Mouse (Mus musculus) splenic B cell, adult 2 months (primary cell): ENCODE results near the gene Camk2b.
"Not testable (repeated sequence)": the region's sequence is repeated elsewhere in the genome, so short reads cannot be mapped to it uniquely, and the experiment has no call there.

Source experiments
- DNase-seq: peaks from one replicate; pipeline ENCODE4 v3.0.0-alpha.2; 2011; ENCODE audit warnings: low read depth, low spot score
- H3K27me3 ChIP-seq: 2 replicates; pipeline ENCODE4 v1.6.1; 2012; ENCODE audit warnings: mild to moderate bottlenecking, low read length, moderate library complexity, mixed read lengths; ENCODE audit not compliant: control insufficient read depth, poor library complexity, insufficient read depth, severe bottlenecking
- H3K36me3 ChIP-seq: 2 replicates; pipeline ENCODE4 v1.6.1; 2012; ENCODE audit warnings: mild to moderate bottlenecking, low read length, moderate library complexity, mixed read lengths; ENCODE audit not compliant: control insufficient read depth, poor library complexity, insufficient read depth, severe bottlenecking

Gene Camk2b

DNA sequence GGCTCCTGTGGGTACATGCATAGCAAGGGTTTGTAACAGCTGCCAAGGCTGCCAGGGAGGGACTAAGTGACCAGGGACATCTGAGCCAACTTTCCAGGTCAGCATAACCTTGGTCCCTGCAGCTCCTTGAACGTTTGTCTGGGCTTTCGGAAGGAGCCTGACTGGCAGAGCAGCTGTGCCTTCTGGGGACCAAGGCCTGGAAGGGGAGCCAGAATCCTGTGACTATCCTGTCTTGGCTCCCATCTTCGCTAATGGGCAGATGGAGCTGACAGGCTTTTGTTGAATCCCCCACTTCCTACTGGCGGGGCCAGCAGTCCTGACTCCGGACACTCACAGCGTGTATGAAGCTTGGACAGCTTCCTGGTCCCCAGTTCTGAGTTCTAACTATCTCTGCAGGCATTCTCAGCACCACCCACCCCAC is 51.1 kb downstream of the Camk2b start:
- Histone ChIP-seq H3K27me3 (0 out of 2 replicates have a peak, but pooled peaks cover 2% of the 10 kb centered on the region), H3K36me3 (peaks cover 4% of the 10 kb centered on the region)
- DNase-seq: no peak

GRCm38 (mm10) chr11:6013359-6013758 is 52.8 kb downstream of the Camk2b start:
- peaks cover 7% of the 10 kb centered on the region for H3K36me3 ChIP-seq
- peak; percentile 38 for DNase-seq

DNA sequence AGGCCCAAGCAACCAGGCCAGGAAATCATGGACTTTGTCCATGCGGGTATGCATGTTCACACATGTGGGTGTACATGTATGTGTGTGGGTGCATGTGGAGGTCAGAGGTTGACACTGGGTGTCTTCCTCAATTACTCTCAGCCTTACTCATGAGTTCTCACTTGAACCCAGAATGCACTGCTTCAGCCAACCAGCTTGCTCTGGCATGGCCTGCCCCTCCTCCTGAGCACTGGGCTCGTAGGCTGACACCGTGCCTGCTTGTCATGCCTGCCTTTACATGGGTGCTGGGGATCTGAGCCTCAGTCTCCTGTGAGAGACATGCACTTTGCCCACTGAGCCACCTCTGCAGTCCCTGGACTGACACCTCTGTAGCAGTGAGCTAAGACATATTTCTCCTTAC is 54.3 kb downstream of the Camk2b start:
- peaks cover 7% of the 10 kb centered on the region for H3K36me3 ChIP-seq
- peak; percentile 35 for DNase-seq
- H3K27me3 ChIP-seq: 0 out of 2 replicates have a peak, but pooled peaks cover 2% of the 10 kb centered on the region

More at GRCm38 (mm10) chr11:6013359-6013758, 52.8 kb downstream of the Camk2b start:
- H3K27me3 ChIP-seq: 0 out of 2 replicates have a peak, but pooled peaks cover 2% of the 10 kb centered on the region

DNA sequence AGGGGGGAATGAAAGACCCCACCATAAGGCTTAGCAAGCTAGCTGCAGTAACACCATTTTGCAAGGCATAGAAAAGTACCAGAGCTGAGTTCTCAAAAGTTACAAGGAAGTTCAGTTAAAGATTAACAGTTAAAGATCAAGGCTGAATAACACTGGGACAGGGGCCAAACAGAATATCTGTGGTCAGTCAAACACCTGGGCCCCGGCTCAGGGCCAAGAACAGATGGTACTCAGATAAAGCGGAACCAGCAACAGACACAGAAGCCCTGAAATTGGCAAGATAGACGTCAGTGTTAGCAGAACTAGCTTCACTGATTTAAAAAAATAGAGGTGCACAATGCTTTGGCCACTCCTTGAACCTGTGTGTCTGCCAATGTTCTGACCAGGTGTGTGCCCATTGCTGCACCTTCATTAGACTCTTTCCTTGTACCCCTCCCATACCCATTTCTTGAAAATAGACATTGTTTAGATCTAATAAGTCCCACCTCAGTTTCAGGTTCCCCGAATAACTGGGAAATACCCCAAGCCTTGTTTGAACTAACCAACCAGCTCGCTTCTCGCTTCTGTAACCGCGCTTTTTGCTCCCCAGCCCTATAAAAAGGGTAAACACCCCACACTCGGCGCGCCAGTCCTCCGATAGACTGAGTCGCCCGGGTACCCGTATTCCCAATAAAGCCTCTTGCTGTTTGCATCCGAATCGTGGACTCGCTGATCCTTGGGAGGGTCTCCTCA is 55.2 kb downstream of the Camk2b start:
- not testable (repeated sequence) for DNase-seq, H3K36me3 ChIP-seq, H3K27me3 ChIP-seq

DNA sequence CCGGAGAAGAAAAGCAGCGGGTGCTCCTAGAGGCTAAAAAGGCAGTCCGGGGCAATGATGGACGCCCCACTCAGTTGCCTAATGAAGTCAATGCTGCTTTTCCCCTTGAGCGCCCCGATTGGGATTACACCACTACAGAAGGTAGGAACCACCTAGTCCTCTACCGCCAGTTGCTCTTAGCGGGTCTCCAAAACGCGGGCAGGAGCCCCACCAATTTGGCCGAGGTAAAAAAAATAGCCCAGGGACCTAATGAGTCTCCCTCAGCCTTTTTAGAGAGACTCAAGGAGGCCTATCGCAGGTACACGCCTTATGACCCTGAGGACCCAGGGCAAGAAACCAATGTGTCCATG is 58.4 kb downstream of the Camk2b start:
- DNase-seq, H3K36me3 ChIP-seq, H3K27me3 ChIP-seq: not testable (repeated sequence)

GRCm38 (mm10) chr11:6007010-6007778 is 59.0 kb downstream of the Camk2b start:
- not testable (repeated sequence) for H3K27me3 ChIP-seq, H3K36me3 ChIP-seq, DNase-seq

DNA sequence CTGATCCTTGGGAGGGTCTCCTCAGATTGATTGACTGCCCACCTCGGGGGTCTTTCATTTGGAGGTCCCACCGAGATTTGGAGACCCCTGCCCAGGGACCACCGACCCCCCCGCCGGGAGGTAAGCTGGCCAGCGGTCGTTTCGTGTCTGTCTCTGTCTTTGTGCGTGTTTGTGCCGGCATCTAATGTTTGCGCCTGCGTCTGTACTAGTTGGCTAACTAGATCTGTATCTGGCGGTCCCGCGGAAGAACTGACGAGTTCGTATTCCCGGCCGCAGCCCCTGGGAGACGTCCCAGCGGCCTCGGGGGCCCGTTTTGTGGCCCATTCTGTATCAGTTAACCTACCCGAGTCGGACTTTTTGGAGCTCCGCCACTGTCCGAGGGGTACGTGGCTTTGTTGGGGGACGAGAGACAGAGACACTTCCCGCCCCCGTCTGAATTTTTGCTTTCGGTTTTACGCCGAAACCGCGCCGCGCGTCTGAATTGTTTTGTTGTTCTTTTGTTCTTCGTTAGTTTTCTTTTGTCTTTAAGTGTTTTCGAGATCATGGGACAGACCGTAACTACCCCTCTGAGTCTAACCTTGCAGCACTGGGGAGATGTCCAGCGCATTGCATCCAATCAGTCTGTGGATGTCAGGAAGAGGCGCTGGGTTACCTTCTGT is 59.7 kb downstream of the Camk2b start:
- H3K27me3 ChIP-seq, DNase-seq, H3K36me3 ChIP-seq: not testable (repeated sequence)

GRCm38 (mm10) chr11:6005374-6006043 is 60.7 kb downstream of the Camk2b start:
- not testable (repeated sequence) for H3K27me3 ChIP-seq, H3K36me3 ChIP-seq
- peak; percentile 35 for DNase-seq

- Histone ChIP-seq H3K36me3 (no peaks in the 10 kb centered on the region), H3K27me3 (no peaks in the 10 kb centered on the region)
- no peak for DNase-seq
These were observed 63.0 kb downstream of the Camk2b start for GRCm38 (mm10) chr11:6003046-6003639.

DNA sequence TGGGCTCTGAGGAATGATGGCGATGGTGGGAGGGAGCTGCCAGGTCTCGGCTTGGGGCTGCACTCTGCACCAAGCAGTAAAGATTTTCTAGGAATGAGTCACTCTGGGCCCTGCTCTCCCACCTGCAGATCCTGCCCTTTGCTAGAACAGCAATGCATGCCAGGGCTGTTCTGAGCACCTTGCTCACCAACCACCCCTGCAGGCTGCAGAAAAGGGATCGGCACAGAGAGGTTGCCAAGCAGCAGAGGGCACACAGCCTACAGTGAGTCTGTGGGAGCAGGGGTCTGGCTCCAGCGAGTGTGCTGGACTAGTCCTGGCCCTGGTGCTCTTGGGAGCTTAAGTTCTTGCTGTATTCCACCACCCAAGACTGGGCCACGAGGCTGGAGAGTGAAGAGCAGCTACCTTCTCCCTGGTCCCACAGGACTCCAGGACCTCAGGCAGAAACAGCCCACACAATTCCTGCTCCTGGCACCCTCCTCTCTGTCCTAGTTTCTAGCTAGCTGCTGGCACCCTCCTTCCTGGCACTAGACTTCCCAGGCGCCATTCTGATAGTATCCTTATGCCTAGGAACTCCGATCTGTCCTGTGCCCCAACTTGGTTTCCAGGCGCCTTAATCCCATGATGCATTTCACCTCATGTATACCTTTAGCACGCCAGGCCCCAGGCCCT is 64.0 kb downstream of the Camk2b start:
- Histone ChIP-seq H3K36me3 (no peaks in the 10 kb centered on the region), H3K27me3 (no peaks in the 10 kb centered on the region)
- no peak for DNase-seq

DNA sequence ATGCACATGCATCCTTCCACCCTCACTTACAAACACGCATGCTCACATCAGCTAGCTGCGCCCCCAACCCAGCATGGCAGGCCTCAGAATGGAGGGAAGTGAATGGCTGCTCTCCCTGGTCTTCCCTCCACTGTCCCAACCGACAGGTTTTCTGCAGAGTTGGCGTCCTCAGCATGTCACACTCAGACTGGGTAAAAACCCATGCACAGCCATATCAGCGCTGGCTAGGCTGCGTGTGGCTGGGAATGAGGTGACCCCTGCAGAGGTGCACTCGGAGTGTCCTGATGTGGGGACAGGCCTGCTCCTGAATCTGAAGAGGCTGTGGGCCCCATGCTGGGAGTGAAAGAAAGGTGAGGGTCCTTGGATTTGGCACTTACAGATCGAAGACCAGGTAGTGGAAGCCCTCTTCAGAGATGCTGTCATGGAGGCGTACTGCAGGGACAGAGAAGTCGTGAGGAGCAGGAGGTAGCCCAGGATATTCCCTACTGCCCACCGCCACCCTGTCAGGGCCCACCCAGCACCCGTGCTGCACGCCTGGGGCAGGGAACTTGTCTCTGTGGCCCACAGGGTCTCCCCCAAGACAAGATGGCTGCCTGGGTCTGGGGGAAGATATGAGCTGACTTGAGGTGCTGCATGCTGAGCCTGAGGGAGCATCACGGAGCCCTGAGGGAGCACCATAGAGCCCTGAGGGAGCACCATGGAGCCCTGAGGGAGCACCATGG is 65.0 kb downstream of the Camk2b start:
- H3K27me3 ChIP-seq: no peaks in the 10 kb centered on the region
- no peaks in the 10 kb centered on the region for H3K36me3 ChIP-seq
- DNase-seq: no peak

GRCm38 (mm10) chr11:5999832-6000771 is 66.1 kb downstream of the Camk2b start:
- Histone ChIP-seq H3K27me3 (no peaks in the 10 kb centered on the region), H3K36me3 (no peaks in the 10 kb centered on the region)
- DNase-seq: peak; percentile 70

DNA sequence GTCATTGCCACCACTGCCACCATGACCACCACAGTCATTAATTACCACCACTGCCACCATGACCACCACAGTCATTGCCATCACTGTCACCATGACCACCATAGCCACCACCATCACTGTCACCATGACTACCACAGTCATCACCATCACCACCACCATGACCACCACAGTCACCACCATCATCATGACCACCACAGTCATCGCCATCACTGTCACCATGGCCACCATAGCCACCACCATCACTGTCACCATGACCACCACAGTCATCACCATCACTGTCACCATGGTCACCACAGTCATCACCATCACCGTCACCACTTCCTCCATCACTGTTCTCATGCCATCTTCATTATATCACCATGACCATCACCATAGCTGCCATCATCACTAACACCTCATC is 67.7 kb downstream of the Camk2b start:
- peak; percentile 33 for DNase-seq
- no peaks in the 10 kb centered on the region for H3K36me3 ChIP-seq
- H3K27me3 ChIP-seq: no peaks in the 10 kb centered on the region
